Mouse (Mus musculus) fibroblast of lung, adult 2 months (primary cell): ENCODE measurements at regions not wholly inside any gene's neighbourhood (a gene's known extent, or its start where the extent isn't known, plus 50 kb on each side); places are given as distances from the start of the nearest gene placed in this dataset.

Experiments used
- DNase-seq: peaks from one replicate; pipeline ENCODE4 v3.0.0-alpha.2; 2011; ENCODE audit warnings: low read depth

- DNase-seq: no peak
These were observed 356.8 kb downstream of the Agtpbp1 start for GRCm38 (mm10) chr13:59228059-59228830.

GRCm38 (mm10) chr13:59227523-59228058 lies 357.4 kb downstream of the Agtpbp1 start:
- no peak for DNase-seq

GRCm38 (mm10) chr13:59220587-59220986 lies 364.4 kb downstream of the Agtpbp1 start:
- DNase-seq: no peak

- DNase-seq: no peak
These were observed 364.9 kb downstream of the Agtpbp1 start for GRCm38 (mm10) chr13:59220156-59220555.

- no peak for DNase-seq
These were observed 368.2 kb downstream of the Agtpbp1 start for GRCm38 (mm10) chr13:59216686-59217298.

GRCm38 (mm10) chr13:59212296-59212701 lies 372.7 kb downstream of the Agtpbp1 start:
- no peak for DNase-seq

GRCm38 (mm10) chr13:59210828-59211227 lies 374.2 kb downstream of the Agtpbp1 start:
- no peak for DNase-seq

GRCm38 (mm10) chr13:59206186-59206585 lies 378.8 kb downstream of the Agtpbp1 start:
- no peak for DNase-seq

GRCm38 (mm10) chr13:59204506-59204905 lies 380.5 kb downstream of the Agtpbp1 start:
- DNase-seq: no peak

- no peak for DNase-seq
These were observed 388.7 kb downstream of the Agtpbp1 start for GRCm38 (mm10) chr13:59196311-59196710.

- DNase-seq: no peak
These were observed 382.1 kb downstream of the Ntrk2 start for GRCm38 (mm10) chr13:59188431-59188830.
